In genomic region chr11:76144386-76144785, GRCm38 (mm10) we compare ENCODE assay signal across 31 mouse cellular contexts. TPM values are rescaled to one million over a fixed set of nuclear protein-coding genes. Genes with fewer than 3 reads are reported as not detected.
A peak's percentile ranks its signal among the peaks of the same experiment; 100 is the strongest.
DNase-seq lines count a peak whose midpoint lies in the region; ATAC-seq and TF ChIP-seq lines count a peak whose summit lies in the region.
"Had no signal": no experiment of that assay in that cellular context is flagged by ENCODE, and none has a peak within 500 bp of the region (broad histone marks: within the 10 kb centered on the region; RNA-seq: fewer than 3 reads in every experiment).

No protein-coding gene starts in this region.

- TF ChIP-seq CTCF in stomach, postnatal 0 days (IDR thresholded peaks at IDR 0.05; ENCODE audit: low read depth), result no peak

- H3K27ac ChIP-seq in kidney, embryonic 15.5 days, result no peak overlapping the region
- H3K27ac ChIP-seq in stomach, embryonic 15.5 days, result peak overlapping the region; percentile 11; the same call in 1 of the 2 replicates
- no peak overlapping the region for H3K27ac ChIP-seq in stomach, postnatal 0 days (replicated peaks)
- H3K27ac ChIP-seq: embryonic facial prominence, embryonic 10.5 days; embryonic facial prominence, embryonic 13.5 days; forebrain, embryonic 12.5 days; forebrain, embryonic 15.5 days; heart, embryonic 15.5 days; hindbrain, embryonic 10.5 days; hindbrain, embryonic 13.5 days had no signal

- peak; percentile 83 for DNase-seq in heart, adult 11 months
- no peak for DNase-seq in heart, adult 9 months (ENCODE audit: low spot score in 2 of 2)
- DNase-seq in kidney, adult 18-20 months, result peak; percentile 38
- no peak for DNase-seq in kidney, postnatal 4 days
- DNase-seq in kidney, adult 9 months, result peak; percentile 70
- DNase-seq in stomach, postnatal 0 days (ENCODE audit: low spot score), result no peak
- DNase-seq: adrenal gland, postnatal 25 days; B cell, adult 2 months; cerebellum, adult 11-12 months; cerebellum, adult 8-10 months; cerebellum, postnatal 10 days; cerebellum, postnatal 36 days; embryo, embryonic 11 days; gastrocnemius, postnatal 25 days; heart, postnatal 10 days; heart, postnatal 36 days had no signal

- 0 out of 2 replicates have a peak, but pooled peaks cover 5% of the 10 kb centered on the region for H3K4me1 ChIP-seq in kidney, embryonic 15.5 days
- H3K4me1 ChIP-seq in stomach, embryonic 15.5 days, result peaks cover 20% of the 10 kb centered on the region; the same call in 1 of the 2 replicates
- H3K4me1 ChIP-seq in stomach, postnatal 0 days (replicated peaks; ENCODE audit: control insufficient read depth, insufficient read depth), result peaks cover 10% of the 10 kb centered on the region

- no peak for TF ChIP-seq EP300 in stomach, postnatal 0 days (optimal IDR thresholded peaks at IDR 0.05)

- 0 out of 2 replicates have a peak, but pooled peaks cover under 1% of the 10 kb centered on the region for H3K36me3 ChIP-seq in kidney, embryonic 15.5 days
- H3K36me3 ChIP-seq in stomach, embryonic 15.5 days, result no peaks in the 10 kb centered on the region
- H3K36me3 ChIP-seq in stomach, postnatal 0 days (ENCODE audit: control insufficient read depth, insufficient read depth, low read length), result 0 out of 2 replicates have a peak, but pooled peaks cover 2% of the 10 kb centered on the region
- H3K36me3 ChIP-seq: forebrain, embryonic 15.5 days; heart, embryonic 15.5 days had no signal

- WGBS in kidney, embryonic 15.5 days, result 91% methylated on average over 8 of the region's 8 CpGs
- 93% methylated on average over 8 of the region's 8 CpGs for WGBS in stomach, embryonic 15.5 days
- whole genome bisulfite sequencing in stomach, postnatal 0 days, result 92% methylated on average over 8 of the region's 8 CpGs

- no peak for ATAC-seq in kidney, embryonic 15.5 days (replicated peaks; ENCODE audit: low FRiP score)
- no peak for ATAC-seq in stomach, embryonic 15.5 days (ENCODE audit: insufficient read depth, low FRiP score, low read depth)
- no peak for ATAC-seq in stomach, postnatal 0 days (ENCODE audit: low FRiP score, low TSS enrichment)
- ATAC-seq: forebrain, embryonic 15.5 days; hindbrain, embryonic 16.5 days; Patski had no signal

- no peaks in the 10 kb centered on the region for H3K27me3 ChIP-seq in kidney, embryonic 15.5 days
- H3K27me3 ChIP-seq in stomach, embryonic 15.5 days (replicated peaks), result no peaks in the 10 kb centered on the region
- no peaks in the 10 kb centered on the region for H3K27me3 ChIP-seq in stomach, postnatal 0 days (ENCODE audit: control insufficient read depth, insufficient read depth, low read length)
- H3K27me3 ChIP-seq: CH12.LX; embryonic facial prominence, embryonic 13.5 days; forebrain, embryonic 12.5 days; forebrain, embryonic 15.5 days; heart, embryonic 12.5 days; heart, embryonic 15.5 days; hindbrain, embryonic 13.5 days; Patski had no signal

- no peak overlapping the region for H3K4me2 ChIP-seq in kidney, embryonic 15.5 days
- H3K4me2 ChIP-seq in stomach, embryonic 15.5 days, result no peak overlapping the region
- no peak overlapping the region for H3K4me2 ChIP-seq in stomach, postnatal 0 days (replicated peaks; ENCODE audit: low read depth)
- H3K4me2 ChIP-seq: embryonic facial prominence, embryonic 13.5 days; forebrain, embryonic 12.5 days; forebrain, embryonic 15.5 days; heart, embryonic 12.5 days; heart, embryonic 15.5 days; hindbrain, embryonic 13.5 days had no signal

- no peak overlapping the region for H3K4me3 ChIP-seq in kidney, embryonic 15.5 days (replicated peaks)
- H3K4me3 ChIP-seq in stomach, embryonic 15.5 days (replicated peaks), result no peak overlapping the region
- no peak overlapping the region for H3K4me3 ChIP-seq in stomach, postnatal 0 days (ENCODE audit: low read depth, low read length)
- H3K4me3 ChIP-seq: embryonic facial prominence, embryonic 10.5 days; embryonic facial prominence, embryonic 13.5 days; erythroblast, embryonic 14.5 days; forebrain, embryonic 12.5 days; forebrain, embryonic 15.5 days; heart, embryonic 12.5 days; heart, embryonic 15.5 days; hindbrain, embryonic 10.5 days; hindbrain, embryonic 13.5 days had no signal

- no peaks in the 10 kb centered on the region for H3K9me3 ChIP-seq in kidney, embryonic 15.5 days (replicated peaks)
- H3K9me3 ChIP-seq in stomach, embryonic 15.5 days, result no peaks in the 10 kb centered on the region
- no peaks in the 10 kb centered on the region for H3K9me3 ChIP-seq in stomach, postnatal 0 days (ENCODE audit: control insufficient read depth, low read length)
- H3K9me3 ChIP-seq: embryonic facial prominence, embryonic 10.5 days; embryonic facial prominence, embryonic 13.5 days; forebrain, embryonic 12.5 days; forebrain, embryonic 15.5 days; G1E; heart, embryonic 12.5 days; heart, embryonic 15.5 days; hindbrain, embryonic 10.5 days; hindbrain, embryonic 13.5 days had no signal

- H3K9ac ChIP-seq in kidney, embryonic 15.5 days, result no peak overlapping the region
- no peak overlapping the region for H3K9ac ChIP-seq in stomach, embryonic 15.5 days
- H3K9ac ChIP-seq in stomach, postnatal 0 days (ENCODE audit: low read length), result no peak overlapping the region
- H3K9ac ChIP-seq: embryonic facial prominence, embryonic 13.5 days; forebrain, embryonic 12.5 days; forebrain, embryonic 15.5 days; heart, embryonic 12.5 days; heart, embryonic 15.5 days; hindbrain, embryonic 13.5 days had no signal

RNA-seq across cellular contexts. Expression of gene Vps53, which starts 35.1 kb away (rescaled TPM):
- polyA plus RNA-seq in kidney, embryonic 15.5 days (2015; fragmentation: Nextera tagmentation; extraction: Ambion mirVana), result 36.6 and 41.7 TPM in 2 replicates
- 39.7 and 43.8 TPM in 2 replicates for polyA plus RNA-seq in stomach, embryonic 15.5 days (2015; fragmentation: Nextera tagmentation; extraction: Ambion mirVana)
- polyA plus RNA-seq in stomach, postnatal 0 days (2015; fragmentation: Nextera tagmentation; extraction: Ambion mirVana), result 42.9 and 43.8 TPM in 2 replicates

RNA-seq across cellular contexts. Expression of gene Fam57a, which starts 35.1 kb away (rescaled TPM):
- 27.0 and 29.0 TPM in 2 replicates for polyA plus RNA-seq in kidney, embryonic 15.5 days (2015; fragmentation: Nextera tagmentation; extraction: Ambion mirVana)
- polyA plus RNA-seq in stomach, embryonic 15.5 days (2015; fragmentation: Nextera tagmentation; extraction: Ambion mirVana), result 82.0 and 100 TPM in 2 replicates
- polyA plus RNA-seq in stomach, postnatal 0 days (2015; fragmentation: Nextera tagmentation; extraction: Ambion mirVana), result 328 and 372 TPM in 2 replicates
- polyA plus RNA-seq: erythroblast, embryonic 14.5 days had no signal

Comparison
In these comparisons a context has a peak if more than half of its experiments do, and no peak if none do; other contexts are left out.
1. DNase-seq: peak in heart, adult 11 months (single experiment), kidney, adult 18-20 months (single experiment) and kidney, adult 9 months (single experiment); none in heart, adult 9 months (0 of 2), kidney, postnatal 4 days (0 of 2) and stomach, postnatal 0 days (single experiment).